Comparison of ENCODE assay signal across 28 mouse cellular contexts in genomic region chr19:6521630-6522029, GRCm38 (mm10). TPM values are rescaled to one million over a fixed set of nuclear protein-coding genes. Genes with fewer than 3 reads are reported as not detected.
DNase-seq lines count a peak whose midpoint lies in the region; ATAC-seq and TF ChIP-seq lines count a peak whose summit lies in the region.
"Had no signal": no experiment of that assay in that cellular context is flagged by ENCODE, and none has a peak within 500 bp of the region (broad histone marks: within the 10 kb centered on the region; RNA-seq: fewer than 3 reads in every experiment).

No protein-coding gene starts in this region.

- DNase-seq in left cerebral cortex, adult 2 months (ENCODE audit: extremely low spot score in 1 of 2, low spot score in 2 of 2) = no peak
- no peak for DNase-seq in left cerebral cortex, adult 8-10 months (ENCODE audit: low spot score in 2 of 2)
- peak; percentile 56 for DNase-seq in brain, adult 2 months (ENCODE audit: low read depth, low spot score)
- no peak for DNase-seq in lung, postnatal 14 days
- DNase-seq: adrenal gland, adult 2 months; adrenal gland, postnatal 10 days; adrenal gland, postnatal 25 days; cerebellum, adult 11 months; cerebellum, adult 18-20 months; cerebellum, adult 9-11 months; cerebellum, postnatal 14 days; cerebellum, postnatal 36 days; embryo, embryonic 11 days had no signal

- 83% methylated on average over 3 of the region's 3 CpGs for WGBS in midbrain, embryonic 16.5 days
- 82% methylated on average over 3 of the region's 3 CpGs for WGBS in midbrain, embryonic 15.5 days
- 79% methylated on average over 3 of the region's 3 CpGs for WGBS in olfactory bulb, adult 2 months

- H3K4me2 ChIP-seq in midbrain, embryonic 16.5 days (ENCODE audit: low read length) = no peak overlapping the region
- no peak overlapping the region for H3K4me2 ChIP-seq in midbrain, embryonic 15.5 days
- H3K4me2 ChIP-seq: embryonic facial prominence, embryonic 13.5 days; embryonic facial prominence, embryonic 15.5 days; forebrain, embryonic 12.5 days had no signal

- H3K4me1 ChIP-seq in midbrain, embryonic 16.5 days (ENCODE audit: control insufficient read depth, insufficient read depth, low read length) = peaks cover 23% of the 10 kb centered on the region
- peaks cover 30% of the 10 kb centered on the region for H3K4me1 ChIP-seq in midbrain, embryonic 15.5 days
- peaks cover 53% of the 10 kb centered on the region for H3K4me1 ChIP-seq in olfactory bulb, adult 2 months (ENCODE audit: control insufficient read depth, insufficient read depth, low read length)

- H3K36me3 ChIP-seq in midbrain, embryonic 16.5 days (ENCODE audit: control insufficient read depth, insufficient read depth, low read length) = peaks cover 30% of the 10 kb centered on the region
- peaks cover 34% of the 10 kb centered on the region for H3K36me3 ChIP-seq in midbrain, embryonic 15.5 days (replicated peaks)
- H3K36me3 ChIP-seq: embryonic facial prominence, embryonic 13.5 days; embryonic facial prominence, embryonic 15.5 days had no signal

- no peaks in the 10 kb centered on the region for H3K9me3 ChIP-seq in midbrain, embryonic 16.5 days (replicated peaks; ENCODE audit: control insufficient read depth, low read length, poor library complexity, severe bottlenecking)
- no peaks in the 10 kb centered on the region for H3K9me3 ChIP-seq in midbrain, embryonic 15.5 days
- H3K9me3 ChIP-seq: embryonic facial prominence, embryonic 13.5 days; embryonic facial prominence, embryonic 15.5 days; forebrain, embryonic 10.5 days; forebrain, embryonic 12.5 days had no signal

- H3K9ac ChIP-seq in midbrain, embryonic 16.5 days (ENCODE audit: low read depth, low read length) = no peak overlapping the region
- no peak overlapping the region for H3K9ac ChIP-seq in midbrain, embryonic 15.5 days
- H3K9ac ChIP-seq: embryonic facial prominence, embryonic 13.5 days; embryonic facial prominence, embryonic 15.5 days; forebrain, embryonic 12.5 days had no signal

- intact Hi-C loops in left cerebral cortex, adult 2 months (cut with DNase I) = loop anchor here (1.0 kb wide), 1 partner anchor 17 kb away; no protein-coding TSS in a partner anchor

- TF ChIP-seq CTCF in left cerebral cortex, adult 2 months (IDR thresholded peaks at IDR 0.05) = no peak
- no peak for TF ChIP-seq CTCF in olfactory bulb, adult 2 months (IDR thresholded peaks at IDR 0.05; ENCODE audit: insufficient read depth, low read depth, low read length)

- H3K27ac ChIP-seq in left cerebral cortex, adult 2 months = peak overlapping the region; percentile 72; the same call in 1 of the 2 replicates
- H3K27ac ChIP-seq in midbrain, embryonic 16.5 days (ENCODE audit: low read length) = 0 out of 2 replicates have a peak overlapping the region, but pooled peaks have one; percentile 9
- no peak overlapping the region for H3K27ac ChIP-seq in midbrain, embryonic 15.5 days
- peak overlapping the region; percentile 17; the same call in 1 of the 2 replicates for H3K27ac ChIP-seq in olfactory bulb, adult 2 months (ENCODE audit: insufficient read depth, low read depth, low read length)
- H3K27ac ChIP-seq: embryonic facial prominence, embryonic 13.5 days; embryonic facial prominence, embryonic 15.5 days; forebrain, embryonic 12.5 days had no signal

- no peak for TF ChIP-seq POLR2A in olfactory bulb, adult 2 months (IDR thresholded peaks at IDR 0.05; ENCODE audit: insufficient read depth, low read depth, low read length)

- ATAC-seq in midbrain, embryonic 16.5 days = no peak
- no peak for ATAC-seq in midbrain, embryonic 15.5 days (replicated peaks)
- ATAC-seq: forebrain, embryonic 14.5 days; forebrain, embryonic 16.5 days had no signal

- no peak overlapping the region for H3K4me3 ChIP-seq in left cerebral cortex, adult 2 months
- H3K4me3 ChIP-seq in midbrain, embryonic 16.5 days (ENCODE audit: low read depth, low read length) = no peak overlapping the region
- no peak overlapping the region for H3K4me3 ChIP-seq in midbrain, embryonic 15.5 days
- no peak overlapping the region for H3K4me3 ChIP-seq in olfactory bulb, adult 2 months (ENCODE audit: insufficient read depth, low read depth, low read length)
- H3K4me3 ChIP-seq: embryonic facial prominence, embryonic 13.5 days; embryonic facial prominence, embryonic 15.5 days; erythroblast, embryonic 14.5 days; forebrain, embryonic 10.5 days; forebrain, embryonic 12.5 days had no signal

- H3K27me3 ChIP-seq in midbrain, embryonic 16.5 days (ENCODE audit: control insufficient read depth, insufficient read depth, low read depth, low read length) = no peaks in the 10 kb centered on the region
- no peaks in the 10 kb centered on the region for H3K27me3 ChIP-seq in midbrain, embryonic 15.5 days (replicated peaks)
- H3K27me3 ChIP-seq: embryonic facial prominence, embryonic 13.5 days; embryonic facial prominence, embryonic 15.5 days; forebrain, embryonic 12.5 days had no signal

RNA-seq across cellular contexts. Expression of gene Slc22a12, which starts 21.2 kb away (rescaled TPM):
- total RNA-seq in left cerebral cortex, adult 2 months (2021) = under 1 TPM in 1 of 2 experiments, not detected in 1; 0.68 TPM
- under 1 TPM; 0.63 to 0.94 (median 0.69) TPM for total RNA-seq in left cerebral cortex, adult 8-10 months (2022)
- polyA plus RNA-seq in midbrain, embryonic 16.5 days (2015; fragmentation: Nextera tagmentation; extraction: Ambion mirVana) = 0.11 TPM in 1 of 2 replicates, not detected in the other
- 0.17 and 0.32 TPM in 2 replicates for polyA plus RNA-seq in midbrain, embryonic 15.5 days (2015; fragmentation: Nextera tagmentation; extraction: Ambion mirVana)
- not detected in 2 replicates for polyA plus RNA-seq in olfactory bulb, adult 2 months (2012; ENCODE audit: insufficient read depth, insufficient read length, low replicate concordance, missing spikeins)
- total RNA-seq: adrenal gland, postnatal 10 days; adrenal gland, postnatal 25 days; common myeloid progenitor, adult 5-6 weeks; ES-E14; MEL had no signal
- polyA plus RNA-seq: C2C12; embryonic facial prominence, embryonic 11.5 days; embryonic facial prominence, embryonic 13.5 days; embryonic facial prominence, embryonic 15.5 days; erythroblast, embryonic 14.5 days; forebrain, embryonic 10.5 days; forebrain, embryonic 12.5 days; forebrain, embryonic 14.5 days; forebrain, embryonic 16.5 days had no signal
